Mouse (Mus musculus): ENCODE measurements around the gene Pax7.

- TF ChIP-seq POLR2A (IDR thresholded peaks at IDR 0.05; ENCODE audit: extremely low read depth, insufficient read depth, low read length), result no peak
- TF ChIP-seq CTCF (IDR thresholded peaks at IDR 0.05; ENCODE audit: low read depth, low read length), result no peak
Measured at GRCm38 (mm10) chr4:139689627-139690269, 143.6 kb downstream of the Pax7 start.
